Mouse (Mus musculus): ENCODE data around the gene Bud13.

Gene Bud13

GRCm38 (mm10) chr9:46337852-46338291 lies 55.1 kb downstream of the Bud13 start:
- no peak for DNase-seq (ENCODE audit: low read depth)

- no peak for DNase-seq (ENCODE audit: low read depth)
Measured at GRCm38 (mm10) chr9:46338384-46338783, 55.6 kb downstream of the Bud13 start.

DNA sequence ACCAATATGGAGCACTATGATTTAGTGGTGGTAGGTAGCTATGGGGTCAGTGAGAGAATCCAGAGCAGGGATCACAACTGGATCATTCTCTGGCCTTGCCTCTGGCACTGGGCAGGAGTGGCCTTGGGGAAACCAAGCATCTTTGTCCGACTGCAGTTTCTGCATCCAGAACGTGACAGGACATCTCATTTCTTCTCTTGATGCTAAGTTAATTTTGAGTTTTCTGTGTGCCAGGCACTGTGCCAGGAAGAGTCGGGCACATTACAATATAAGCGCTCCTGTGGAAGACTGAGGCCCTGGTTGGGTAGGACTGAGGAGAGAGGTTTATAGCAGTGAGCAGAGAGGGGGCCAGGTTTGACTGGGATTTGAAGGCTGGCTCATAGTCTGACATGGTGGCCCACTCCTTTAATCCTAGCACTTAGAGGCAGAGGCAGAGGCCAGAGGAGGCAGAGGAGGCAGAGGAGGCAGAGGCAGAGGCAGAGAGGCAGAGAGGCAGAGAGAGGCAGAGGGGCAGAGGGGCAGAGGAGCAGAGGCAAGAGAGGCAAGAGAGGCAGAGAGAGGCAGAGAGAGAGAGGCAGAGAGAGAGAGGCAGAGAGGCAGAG lies 56.3 kb downstream of the Bud13 start:
- DNase-seq (ENCODE audit: low read depth): no peak

DNA sequence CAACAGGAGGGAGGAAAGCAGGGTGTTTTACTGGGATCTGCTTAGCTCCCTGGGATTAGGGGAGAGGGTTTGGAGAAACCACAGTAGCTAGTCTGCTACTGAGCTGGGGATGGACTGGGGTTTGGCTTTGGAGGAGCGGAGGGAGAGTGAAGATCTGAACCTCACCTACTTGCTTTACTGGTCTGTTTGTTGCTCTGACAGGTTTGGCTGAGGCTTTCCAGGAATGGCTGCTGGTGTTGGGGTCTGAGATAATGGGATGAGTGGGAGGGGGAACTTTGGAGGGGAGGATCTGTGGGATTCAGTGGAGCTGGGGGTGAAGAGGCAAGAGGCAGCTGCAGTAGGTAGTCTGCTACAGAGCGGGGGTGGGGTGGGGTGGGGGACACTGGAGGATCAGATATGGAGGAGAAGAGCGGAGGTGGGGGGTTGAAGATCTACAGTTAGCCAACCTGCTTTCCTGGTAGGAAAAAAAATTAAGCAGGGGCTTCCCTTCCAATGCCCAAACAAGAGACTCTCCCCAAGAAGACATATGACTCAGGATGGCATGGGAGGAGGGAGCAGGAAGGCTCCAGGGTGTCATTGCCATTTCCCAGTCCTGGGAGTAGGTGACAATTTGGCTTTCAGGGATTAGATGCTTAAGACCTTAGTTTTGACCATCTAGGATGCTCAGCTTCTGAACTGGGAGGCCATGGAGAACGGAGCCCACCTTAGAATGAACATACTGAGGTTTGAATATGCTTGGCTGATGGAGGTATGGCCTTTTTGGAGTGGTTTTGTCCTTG lies 63.3 kb downstream of the Bud13 start:
- DNase-seq (ENCODE audit: low read depth): no peak

Measured in naive thymus-derived CD4-positive, alpha-beta T cell, adult 2 months (primary cell).